Mouse (Mus musculus) intestine, embryonic 16.5 days (tissue): ENCODE measurements around the gene Psmd5. TPM values are rescaled to one million over a fixed set of nuclear protein-coding genes. Genes with fewer than 3 reads are reported as not detected.
"Not testable (repeated sequence)": the region's sequence is repeated elsewhere in the genome, so short reads cannot be mapped to it uniquely, and the experiment has no call there.

Experiments
- ATAC-seq: fragments of 200-750 bp; cut with Nextera tagmentation; 2 replicates; pipeline ENCODE4 v1.8.0; 2017; ENCODE audit warnings: moderate TSS enrichment, moderate library complexity
- H3K27ac ChIP-seq: fragments of 300-500 bp; sonication (generic); 2 replicates; pipeline ENCODE4 v1.5.1; 2014; ENCODE audit warnings: mild to moderate bottlenecking, low read length
- H3K27me3 ChIP-seq: fragments of 300-500 bp; sonication (generic); replicated peaks from 2 replicates; pipeline ENCODE4 v1.6.1; 2014; ENCODE audit warnings: low read length, control low read depth, mixed read lengths; ENCODE audit not compliant: control insufficient read depth, insufficient read depth
- H3K36me3 ChIP-seq: fragments of 300-500 bp; sonication (generic); 2 replicates; pipeline ENCODE4 v1.6.1; 2014; ENCODE audit warnings: low read length, control low read depth; ENCODE audit not compliant: control insufficient read depth, insufficient read depth
- H3K4me1 ChIP-seq: fragments of 300-500 bp; sonication (generic); 2 replicates; pipeline ENCODE4 v1.6.1; 2014; ENCODE audit warnings: low read length, control low read depth, mixed read lengths; ENCODE audit not compliant: control insufficient read depth, insufficient read depth
- H3K4me2 ChIP-seq: fragments of 300-500 bp; sonication (generic); 2 replicates; pipeline ENCODE4 v1.6.1; 2014; ENCODE audit warnings: low read depth, low read length, control low read depth
- H3K4me3 ChIP-seq: fragments of 300-500 bp; sonication (generic); 2 replicates; pipeline ENCODE4 v1.5.1; 2014; ENCODE audit warnings: mild to moderate bottlenecking, low read length
- H3K9ac ChIP-seq: fragments of 300-500 bp; sonication (generic); 2 replicates; pipeline ENCODE4 v1.6.1; 2014; ENCODE audit warnings: low read depth, low read length
- H3K9me3 ChIP-seq: fragments of 300-500 bp; sonication (generic); 2 replicates; pipeline ENCODE4 v1.6.1; 2016; ENCODE audit warnings: low read length, control low read depth; ENCODE audit not compliant: control insufficient read depth
- WGBS: fragments of 180-500 bp; shearing (Covaris S2); extraction: QIAGEN DNeasy Blood & Tissue Kit; methylation state at CpG from one replicate; pipeline ENCODE4 v1.1.7; 2014; 5-methylcytosine and 5-hydroxymethylcytosine counted together
- polyA plus RNA-seq: library from polyadenylated mRNA; unstranded; fragments of >200 nt; fragmentation: Nextera tagmentation; extraction: Ambion mirVana; gene quantifications from 2 replicates; pipeline ENCODE4 v1.2.1, GENCODE M21; 2015

Gene Psmd5
- polyA plus RNA-seq, 1 experiment from 2014 or later = 103 TPM

GRCm38 (mm10) chr2:34815893-34816292 lies 58.9 kb downstream of the Psmd5 start:
- not testable (repeated sequence) for H3K27me3 ChIP-seq, H3K4me2 ChIP-seq, H3K9me3 ChIP-seq, H3K4me1 ChIP-seq, H3K4me3 ChIP-seq, H3K9ac ChIP-seq, H3K27ac ChIP-seq, ATAC-seq
- peaks cover 10% of the 10 kb centered on the region; the same call in 1 of the 2 replicates for H3K36me3 ChIP-seq
- WGBS = 98% methylated on average over 2 of the region's 2 CpGs

DNA sequence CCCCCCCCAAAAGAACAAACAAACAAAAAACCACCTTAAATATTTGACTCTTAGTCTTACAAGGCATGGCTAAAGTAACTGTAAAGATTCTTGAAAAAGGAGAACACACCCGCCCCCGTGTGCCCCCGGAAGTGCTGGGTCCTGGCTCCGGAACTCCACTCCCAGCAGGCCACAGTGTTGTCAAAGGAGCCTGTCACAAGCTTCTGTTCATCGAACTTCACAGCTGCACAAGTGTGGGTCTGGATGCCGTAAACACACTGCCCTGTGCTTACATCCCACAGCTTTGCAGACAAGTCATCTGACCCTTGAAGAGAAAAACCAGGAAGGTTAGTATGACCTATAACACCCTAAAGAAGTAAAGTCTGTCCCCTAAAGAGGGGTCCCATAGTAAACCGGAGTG lies 62.1 kb downstream of the Psmd5 start:
- Histone ChIP-seq H3K27me3 (no peaks in the 10 kb centered on the region), H3K9me3 (no peaks in the 10 kb centered on the region), H3K36me3 (peaks cover 5% of the 10 kb centered on the region; the same call in 1 of the 2 replicates), H3K4me3 (no peak overlapping the region), H3K27ac (no peak overlapping the region), H3K9ac (no peak overlapping the region), H3K4me1 (no peaks in the 10 kb centered on the region), H3K4me2 (no peak overlapping the region)
- WGBS = 86% methylated on average over 7 of the region's 7 CpGs
- ATAC-seq = no peak

- Histone ChIP-seq H3K36me3 (peaks cover 5% of the 10 kb centered on the region; the same call in 1 of the 2 replicates), H3K9me3 (no peaks in the 10 kb centered on the region)
- WGBS = 95% methylated on average over 3 of the region's 3 CpGs
These were observed 64.0 kb downstream of the Psmd5 start for GRCm38 (mm10) chr2:34810775-34811174.

DNA sequence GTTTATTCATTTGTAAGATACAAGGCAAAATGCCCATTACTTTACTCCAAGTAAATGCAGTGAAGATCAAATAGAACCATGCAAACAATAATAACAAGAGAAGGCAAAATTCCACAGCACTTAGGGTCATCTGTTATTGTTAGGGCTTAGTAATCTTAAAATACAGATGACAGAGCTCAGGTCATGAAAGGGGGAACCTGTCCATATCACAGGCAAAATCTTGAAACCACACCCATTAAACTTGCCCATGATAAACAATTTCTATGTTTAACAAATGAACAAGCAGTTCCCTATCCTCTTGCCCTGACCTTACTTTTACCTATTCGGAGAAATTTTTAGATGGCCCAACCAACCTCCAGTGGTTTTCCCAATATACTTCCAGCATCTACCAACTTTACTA lies 65.2 kb downstream of the Psmd5 start:
- Histone ChIP-seq H3K4me2 (no peak overlapping the region), H3K4me3 (no peak overlapping the region), H3K9me3 (no peaks in the 10 kb centered on the region), H3K9ac (no peak overlapping the region), H3K36me3 (peaks cover 8% of the 10 kb centered on the region; the same call in 1 of the 2 replicates), H3K27me3 (no peaks in the 10 kb centered on the region), H3K4me1 (peaks cover 3% of the 10 kb centered on the region; the same call in 1 of the 2 replicates), H3K27ac (no peak overlapping the region)
- 95% methylated on average over 1 of the region's 1 CpGs for WGBS
- no peak for ATAC-seq

More at GRCm38 (mm10) chr2:34810775-34811174, 64.0 kb downstream of the Psmd5 start:
- no peak overlapping the region for H3K4me3 ChIP-seq
- H3K27me3 ChIP-seq = no peaks in the 10 kb centered on the region
- no peaks in the 10 kb centered on the region; the same call in 1 of the 2 replicates for H3K4me1 ChIP-seq
- no peak overlapping the region for H3K9ac ChIP-seq
- H3K27ac ChIP-seq = no peak overlapping the region
- no peak for ATAC-seq
- H3K4me2 ChIP-seq = no peak overlapping the region

- no peak overlapping the region for H3K27ac ChIP-seq
- peaks cover 13% of the 10 kb centered on the region for H3K4me1 ChIP-seq
- no peak overlapping the region for H3K4me3 ChIP-seq
- no peak for ATAC-seq
- H3K36me3 ChIP-seq = peaks cover 8% of the 10 kb centered on the region; the same call in 1 of the 2 replicates
- H3K27me3 ChIP-seq = no peaks in the 10 kb centered on the region
- no peak overlapping the region for H3K4me2 ChIP-seq
- no peaks in the 10 kb centered on the region for H3K9me3 ChIP-seq
- H3K9ac ChIP-seq = no peak overlapping the region
- WGBS = 79% methylated on average over 2 of the region's 2 CpGs
These were observed 66.7 kb downstream of the Psmd5 start for GRCm38 (mm10) chr2:34808057-34808456.

- WGBS = 84% methylated on average over 10 of the region's 10 CpGs
These were observed 69.3 kb downstream of the Psmd5 start for GRCm38 (mm10) chr2:34805364-34805950.

GRCm38 (mm10) chr2:34804815-34805214 lies 70.0 kb downstream of the Psmd5 start:
- Histone ChIP-seq H3K36me3 (0 out of 2 replicates have a peak, but pooled peaks cover 2% of the 10 kb centered on the region), H3K4me3 (no peak overlapping the region), H3K4me1 (peaks cover 19% of the 10 kb centered on the region), H3K27ac (no peak overlapping the region), H3K4me2 (no peak overlapping the region), H3K9ac (no peak overlapping the region), H3K27me3 (no peaks in the 10 kb centered on the region), H3K9me3 (no peaks in the 10 kb centered on the region)
- WGBS = 87% methylated on average over 1 of the region's 1 CpGs
- ATAC-seq = no peak

More at GRCm38 (mm10) chr2:34805364-34805950, 69.3 kb downstream of the Psmd5 start:
- Histone ChIP-seq H3K9ac (no peak overlapping the region), H3K4me3 (no peak overlapping the region), H3K27me3 (no peaks in the 10 kb centered on the region), H3K4me1 (peaks cover 13% of the 10 kb centered on the region), H3K36me3 (0 out of 2 replicates have a peak, but pooled peaks cover 2% of the 10 kb centered on the region), H3K27ac (no peak overlapping the region), H3K9me3 (no peaks in the 10 kb centered on the region), H3K4me2 (no peak overlapping the region)
- no peak for ATAC-seq

DNA sequence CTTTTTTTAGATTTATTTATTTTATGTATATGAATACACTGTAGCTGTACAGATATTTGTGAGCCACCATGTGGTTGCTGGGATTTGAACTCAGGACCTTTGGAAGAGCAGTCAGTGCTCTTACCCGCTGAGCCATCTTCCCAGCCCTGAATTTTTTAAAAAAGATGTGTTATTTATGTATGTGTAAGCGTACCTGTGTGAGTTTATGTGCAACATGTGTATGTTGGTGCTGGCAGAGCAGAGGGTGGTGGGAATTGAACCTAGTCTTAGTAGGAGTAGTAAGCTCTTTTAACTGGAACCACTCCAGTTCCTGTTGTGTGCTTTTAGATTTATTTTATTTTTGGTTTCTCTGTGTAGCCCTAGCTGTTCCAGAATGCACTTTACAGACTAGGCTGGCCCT lies 70.6 kb downstream of the Psmd5 start:
- ATAC-seq = no peak
- peaks cover 19% of the 10 kb centered on the region for H3K4me1 ChIP-seq
- WGBS = 94% methylated on average over 2 of the region's 2 CpGs
- no peaks in the 10 kb centered on the region for H3K27me3 ChIP-seq
- H3K27ac ChIP-seq = no peak overlapping the region
- no peak overlapping the region for H3K9ac ChIP-seq
- H3K4me2 ChIP-seq = no peak overlapping the region; the same call in 1 of the 2 replicates
- H3K4me3 ChIP-seq = no peak overlapping the region
- no peaks in the 10 kb centered on the region for H3K9me3 ChIP-seq
- H3K36me3 ChIP-seq = 0 out of 2 replicates have a peak, but pooled peaks cover 2% of the 10 kb centered on the region

DNA sequence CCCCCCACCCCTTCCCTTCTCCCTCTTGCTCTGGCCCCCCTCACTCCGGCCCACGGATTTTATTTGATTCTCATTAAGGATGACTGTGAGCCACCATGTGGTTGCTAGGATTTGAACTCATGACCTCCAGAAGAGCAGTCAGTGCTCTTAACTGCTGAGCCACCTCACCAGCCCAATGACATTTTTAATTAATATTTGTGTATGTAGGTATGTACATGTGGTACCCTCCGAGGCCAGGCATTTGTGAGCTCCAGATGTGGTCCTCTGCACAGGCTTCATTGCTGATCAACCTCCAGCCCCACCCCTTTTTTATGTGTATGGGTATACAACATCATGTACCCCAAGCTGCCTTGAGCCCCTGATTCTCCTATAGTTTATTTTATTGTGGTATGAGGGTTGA lies 71.0 kb downstream of the Psmd5 start:
- 0 out of 2 replicates have a peak, but pooled peaks cover 2% of the 10 kb centered on the region for H3K36me3 ChIP-seq
- H3K9me3 ChIP-seq = no peaks in the 10 kb centered on the region
- peak overlapping the region; percentile 29; the same call in 1 of the 2 replicates for H3K9ac ChIP-seq
- H3K4me2 ChIP-seq = peak overlapping the region; percentile 42
- no peak for ATAC-seq
- WGBS = 63% methylated on average over 3 of the region's 3 CpGs
- peaks cover 23% of the 10 kb centered on the region for H3K4me1 ChIP-seq
- H3K4me3 ChIP-seq = 0 out of 2 replicates have a peak overlapping the region, but pooled peaks have one; percentile 7
- no peak overlapping the region for H3K27ac ChIP-seq
- H3K27me3 ChIP-seq = no peaks in the 10 kb centered on the region
